Mouse (Mus musculus): ENCODE measurements around the gene Camk1d.

DNA sequence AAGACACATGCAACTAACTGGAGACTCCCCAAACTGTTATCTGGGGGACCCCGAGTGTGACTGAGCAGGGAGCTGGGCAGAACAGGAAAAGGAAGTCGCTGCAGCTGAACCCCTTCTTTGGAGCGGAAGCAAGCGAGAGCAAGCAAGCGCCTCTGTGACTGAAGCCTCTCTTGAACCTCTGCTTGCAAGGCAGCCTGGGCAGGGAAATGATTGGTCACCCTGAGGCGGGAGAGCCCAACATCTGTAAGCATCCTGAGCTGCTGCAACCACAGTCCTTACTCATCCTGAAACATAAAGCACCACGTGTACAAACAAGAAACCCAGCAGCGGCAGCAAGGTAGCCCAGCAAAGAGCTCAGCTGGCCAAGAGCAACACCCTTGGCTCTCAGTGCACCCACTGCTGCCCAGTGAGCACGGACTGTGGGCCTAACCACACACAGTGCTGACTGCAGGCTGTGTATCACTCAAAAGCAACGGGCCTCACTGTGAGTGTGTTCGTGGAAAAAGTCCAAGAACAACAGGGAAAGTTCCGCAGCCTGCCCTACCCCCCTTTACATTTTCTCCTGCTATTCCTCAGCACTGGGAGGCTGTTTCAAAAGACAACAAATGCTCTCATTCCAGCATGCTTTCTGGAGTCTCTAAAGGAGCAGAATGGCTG, 100.5 kb downstream of the Camk1d start:
- TF ChIP-seq MAFK (IDR thresholded peaks at IDR 0.05; ENCODE audit: insufficient read depth, low read depth, low read length) = no peak
- TF ChIP-seq ZNF384 (IDR thresholded peaks at IDR 0.05; ENCODE audit: low read depth, low read length) = no peak
- TF ChIP-seq HCFC1 (IDR thresholded peaks at IDR 0.05; ENCODE audit: borderline replicate concordance, insufficient read depth, low read length) = no peak
- no peak for TF ChIP-seq ZC3H11A (IDR thresholded peaks at IDR 0.05; ENCODE audit: borderline replicate concordance, low read depth, low read length)
